Mouse (Mus musculus) c-Kit-positive CD71-negative TER-119-negative erythroid progenitor cells, embryonic 14.5 days (primary cell): ENCODE measurements at regions not wholly inside any gene's neighbourhood (a gene's known extent, or its start where the extent isn't known, plus 50 kb on each side); places are given as distances from the start of the nearest gene placed in this dataset.

ENCODE experiments used
- DNase-seq: peaks from one replicate; pipeline ENCODE4 v3.0.0-alpha.2; 2013; ENCODE audit warnings: low read depth

GRCm38 (mm10) chr2:77358176-77358575 lies 77.8 kb upstream of the Sestd1 start:
- DNase-seq: no peak

DNA sequence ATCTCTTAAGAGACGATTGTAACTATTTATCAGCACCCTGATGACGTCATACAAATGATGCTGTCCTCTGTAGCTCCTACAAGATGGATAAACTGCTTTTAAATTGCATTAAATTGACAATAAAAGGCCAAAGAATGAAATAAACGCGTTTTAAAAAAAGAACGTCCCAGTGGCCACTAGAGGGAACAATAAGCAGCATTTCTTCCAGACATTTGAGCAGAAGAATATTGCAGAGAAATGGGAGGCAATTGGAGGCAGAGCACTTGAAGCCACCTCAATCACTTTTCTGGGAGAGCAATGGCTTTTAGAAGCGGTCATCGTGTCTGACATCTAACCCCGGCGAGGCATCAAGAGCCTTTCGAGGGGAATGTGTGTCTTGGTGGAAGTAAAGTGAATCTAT lies 76.4 kb upstream of the Sestd1 start:
- no peak for DNase-seq

GRCm38 (mm10) chr2:77351987-77352628 lies 71.7 kb upstream of the Sestd1 start:
- DNase-seq: no peak

DNA sequence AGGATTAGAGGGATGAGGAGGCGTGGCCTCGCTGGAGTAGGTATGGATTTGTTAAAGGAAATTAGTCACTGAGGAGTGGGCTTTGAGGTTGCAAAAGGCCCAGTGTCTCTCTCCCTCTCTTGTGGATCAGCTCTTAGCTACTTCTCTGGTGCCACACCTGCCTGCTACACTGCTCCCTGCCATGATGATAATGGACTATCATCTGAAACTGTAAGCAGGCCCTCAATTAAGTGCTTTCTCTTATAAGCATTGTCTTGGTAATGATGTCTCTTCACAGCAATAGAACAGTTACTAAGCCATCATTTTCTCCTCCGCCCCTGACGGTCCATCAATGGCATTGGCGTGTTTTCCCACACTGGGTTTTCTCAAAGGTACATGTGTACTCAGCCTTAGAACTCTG lies 66.6 kb upstream of the Sestd1 start:
- no peak for DNase-seq

- peak; percentile 4 for DNase-seq
Measured at GRCm38 (mm10) chr2:77343736-77344440, 63.5 kb upstream of the Sestd1 start.

- DNase-seq: no peak
Measured at GRCm38 (mm10) chr2:77342416-77342815, 62.0 kb upstream of the Sestd1 start.

- peak; percentile 93 for DNase-seq
Measured at GRCm38 (mm10) chr2:77341575-77342332, 61.4 kb upstream of the Sestd1 start.

GRCm38 (mm10) chr2:77340076-77340475 lies 59.7 kb upstream of the Sestd1 start:
- no peak for DNase-seq

DNA sequence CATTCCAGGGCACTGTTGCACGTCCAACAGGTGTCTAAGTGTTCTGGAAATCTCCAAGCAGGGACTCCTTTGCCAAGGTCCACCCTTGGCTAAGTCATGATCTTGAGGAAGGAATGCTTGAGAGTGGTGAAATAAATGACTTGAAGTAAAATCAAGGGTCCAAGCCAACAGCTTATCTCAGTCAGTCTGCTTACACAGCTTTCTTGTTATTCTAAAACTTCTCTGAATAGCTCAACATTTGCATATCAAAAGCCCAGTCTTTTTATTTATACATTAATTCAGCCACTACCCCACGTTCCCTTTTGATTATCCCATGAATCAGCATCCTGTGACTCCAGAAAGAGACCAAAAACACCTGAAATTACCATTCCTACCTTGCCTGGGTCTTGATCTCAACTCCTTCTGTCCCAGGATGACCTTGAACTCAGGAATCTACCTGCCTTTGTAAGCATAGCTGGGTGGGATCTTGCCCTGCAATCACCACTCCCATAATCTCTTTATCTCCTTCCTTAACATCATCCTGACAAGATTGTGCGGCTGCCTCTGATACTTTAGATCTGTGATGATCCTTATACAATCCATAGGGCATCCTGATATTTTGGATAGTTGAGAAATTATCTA lies 57.5 kb upstream of the Sestd1 start:
- DNase-seq: no peak

GRCm38 (mm10) chr2:77337318-77337717 lies 56.9 kb upstream of the Sestd1 start:
- no peak for DNase-seq

GRCm38 (mm10) chr2:77336810-77337209 lies 56.4 kb upstream of the Sestd1 start:
- no peak for DNase-seq

GRCm38 (mm10) chr2:77334706-77335105 lies 54.3 kb upstream of the Sestd1 start:
- DNase-seq: no peak

GRCm38 (mm10) chr2:77333394-77334079 lies 53.1 kb upstream of the Sestd1 start:
- no peak for DNase-seq
